Mouse (Mus musculus) brown adipose tissue, adult 24 weeks (tissue): ENCODE results near the gene Mep1a. TPM values are rescaled to one million over a fixed set of nuclear protein-coding genes. Genes with fewer than 3 reads are reported as not detected.
A peak's percentile ranks its signal among the peaks of the same experiment; 100 is the strongest.
"Not testable (repeated sequence)": the region's sequence is repeated elsewhere in the genome, so short reads cannot be mapped to it uniquely, and the experiment has no call there.

ENCODE experiments used
- H3K27ac ChIP-seq: fragments of 200-500 bp; replicated peaks from 2 replicates; pipeline ENCODE4 v1.5.1; 2012; ENCODE audit warnings: low read depth, mild to moderate bottlenecking, low read length
- H3K4me1 ChIP-seq: fragments of 200-500 bp; 2 replicates; pipeline ENCODE4 v1.6.1; 2012; ENCODE audit warnings: low read length, mixed read lengths; ENCODE audit not compliant: control insufficient read depth, insufficient read depth, insufficient read length
- H3K4me3 ChIP-seq: fragments of 200-500 bp; 2 replicates; pipeline ENCODE4 v1.5.1; 2012; ENCODE audit warnings: low read depth, mild to moderate bottlenecking, low read length, moderate library complexity; ENCODE audit not compliant: insufficient read depth
- polyA plus RNA-seq: library from polyadenylated mRNA; stranded (reverse); fragments of >200 nt; gene quantifications from 2 replicates; pipeline ENCODE4 v1.2.4, GENCODE M21; 2012; ENCODE audit not compliant: missing spikeins, insufficient read depth, insufficient read length

Mep1a gene
- polyA plus RNA-seq, result not detected in 2 replicates

DNA sequence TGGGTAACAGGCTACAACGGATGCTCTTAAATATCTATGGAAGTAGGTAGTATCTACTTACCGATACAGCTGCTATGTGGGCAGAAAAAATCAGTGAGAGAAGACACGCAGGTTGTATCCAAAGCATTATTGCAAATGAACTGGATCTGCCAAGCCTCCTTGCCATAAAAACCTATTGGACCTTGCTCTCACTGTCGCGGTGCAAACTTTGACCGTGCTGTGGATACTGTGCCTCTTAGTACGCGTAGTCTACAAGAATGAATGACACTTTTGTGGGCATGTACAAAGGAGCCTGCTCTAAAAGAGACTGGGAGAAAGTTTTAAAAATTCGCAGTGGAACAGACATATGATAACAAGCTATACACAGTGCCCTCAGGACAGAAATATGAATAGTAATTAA is at the start of gene Mep1a:
Mep1a (minus strand) TSS at position 221 of the 400 bp plus-strand sequence.
- no peak within 1 kb of the TSS for H3K27ac ChIP-seq
- no peak within 1 kb of the TSS for H3K4me3 ChIP-seq
- no peaks in the 10 kb centered on the region for H3K4me1 ChIP-seq

DNA sequence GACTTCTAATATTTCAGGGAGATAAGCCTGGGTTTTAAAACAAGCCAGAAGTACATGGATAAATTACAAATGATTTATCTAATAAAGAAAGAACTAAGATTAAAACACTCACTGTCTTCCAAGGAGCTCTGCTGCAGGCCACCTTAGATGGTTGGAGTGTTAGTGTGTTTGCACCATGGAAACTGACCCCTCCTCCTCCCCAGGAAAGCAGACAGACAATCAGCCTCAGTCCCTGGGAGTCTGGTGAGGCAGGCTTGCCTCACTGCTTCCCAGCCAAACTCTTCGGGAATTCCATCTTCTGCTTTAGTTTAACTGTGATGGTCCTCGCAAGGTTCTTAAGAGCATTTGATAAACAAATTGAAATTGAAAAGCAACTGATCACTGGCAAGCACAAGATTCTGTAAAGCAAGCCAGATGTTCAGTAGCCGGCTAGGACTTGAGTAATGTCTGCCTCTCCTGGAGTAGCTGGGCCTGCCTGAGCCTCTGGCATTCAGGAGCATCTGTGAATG is 48.6 kb upstream of the Mep1a start:
- H3K27ac ChIP-seq, result no peak overlapping the region
- H3K4me1 ChIP-seq, result no peaks in the 10 kb centered on the region
- no peak overlapping the region for H3K4me3 ChIP-seq

DNA sequence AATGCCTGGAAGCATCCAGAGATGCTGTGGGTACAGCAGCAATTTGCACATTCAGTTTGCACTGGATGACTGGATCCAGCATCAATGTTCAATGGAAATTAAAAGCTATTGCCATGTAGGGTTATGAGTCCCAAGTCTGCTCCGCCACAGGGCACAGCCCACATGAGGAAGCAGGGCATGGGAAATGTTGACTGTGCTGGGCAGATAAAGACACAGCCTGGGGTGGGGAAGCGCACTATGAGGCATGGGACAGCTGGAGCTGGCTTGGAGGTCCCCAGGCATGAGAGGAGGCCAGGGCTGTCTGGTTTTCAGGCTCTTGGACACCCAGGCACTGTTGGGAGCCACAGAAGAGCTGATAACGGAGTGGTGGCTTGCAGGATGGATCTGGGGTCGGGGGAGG is 41.4 kb upstream of the Mep1a start:
- no peak overlapping the region for H3K27ac ChIP-seq
- H3K4me3 ChIP-seq, result no peak overlapping the region

DNA sequence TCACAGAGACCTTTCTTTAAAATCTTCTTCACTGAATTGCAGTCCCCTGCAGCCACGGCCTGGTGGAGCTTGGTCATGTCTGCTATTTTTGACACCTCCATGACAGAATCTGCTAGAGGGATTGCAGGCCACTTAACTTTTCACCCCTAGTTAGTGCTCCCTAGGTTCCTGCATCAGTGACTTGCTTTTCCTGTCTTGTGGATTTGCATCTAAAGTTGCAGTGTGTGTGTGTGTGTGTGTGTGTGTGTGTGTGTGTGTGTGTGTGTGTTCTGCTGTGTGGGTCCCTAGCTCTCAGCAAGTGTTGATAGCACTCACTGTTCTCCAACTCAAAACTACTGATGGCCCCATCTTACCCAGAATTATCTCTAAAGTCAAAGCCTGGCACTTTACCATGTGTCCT is 40.9 kb upstream of the Mep1a start, which contains the start of gene Ankrd66:
Ankrd66 (minus strand) TSS at position 101 of the 400 bp plus-strand sequence.
- no peak within 1 kb of the TSS for H3K27ac ChIP-seq
- no peaks in the 10 kb centered on the region for H3K4me1 ChIP-seq
- no peak within 1 kb of the TSS for H3K4me3 ChIP-seq

More for the DNA sequence above, 41.4 kb upstream of the Mep1a start:
- H3K4me1 ChIP-seq, result no peaks in the 10 kb centered on the region

DNA sequence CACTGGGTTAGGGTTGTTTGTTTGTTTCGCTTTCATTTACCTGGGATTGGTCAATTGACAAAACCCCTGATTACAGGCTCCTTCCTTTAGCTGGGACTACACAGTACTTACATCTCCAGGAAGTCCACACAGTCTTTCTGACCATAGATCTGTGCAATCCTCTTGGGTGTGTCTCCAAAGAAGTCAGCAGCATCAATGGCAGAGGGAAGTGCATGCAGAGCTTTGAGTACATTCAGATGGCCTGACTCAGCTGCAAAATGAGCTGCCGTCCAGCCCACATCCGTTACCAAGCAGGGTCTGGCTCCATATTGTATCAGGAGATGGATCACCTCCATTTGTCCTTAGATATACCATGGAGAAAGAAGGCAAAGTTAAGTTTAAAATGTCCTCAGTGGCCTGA is 36.2 kb upstream of the Mep1a start:
- Histone ChIP-seq H3K27ac (no peak overlapping the region), H3K4me1 (no peaks in the 10 kb centered on the region), H3K4me3 (no peak overlapping the region)

DNA sequence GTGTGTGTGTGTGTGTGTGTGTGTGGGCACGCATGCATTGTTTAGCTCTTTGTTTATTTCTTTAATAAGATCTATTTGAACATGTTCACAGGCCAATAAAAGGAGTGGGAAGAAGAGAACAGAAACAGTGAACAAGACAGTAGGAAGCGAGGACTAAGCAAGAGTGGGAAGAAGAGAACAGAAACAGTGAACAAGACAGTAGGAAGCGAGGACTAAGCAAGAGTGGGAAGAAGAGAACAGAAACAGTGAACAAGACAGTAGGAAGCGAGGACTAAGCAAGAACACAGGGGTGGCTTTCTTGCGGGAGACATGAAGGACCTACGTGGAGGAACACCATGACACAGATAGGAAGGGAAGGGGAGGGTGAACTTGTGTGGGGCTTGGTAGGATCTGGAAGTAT is 34.2 kb upstream of the Mep1a start:
- 0 out of 2 replicates have a peak overlapping the region, but pooled peaks have one; percentile 21 for H3K27ac ChIP-seq
- not testable (repeated sequence) for H3K4me1 ChIP-seq, H3K4me3 ChIP-seq

DNA sequence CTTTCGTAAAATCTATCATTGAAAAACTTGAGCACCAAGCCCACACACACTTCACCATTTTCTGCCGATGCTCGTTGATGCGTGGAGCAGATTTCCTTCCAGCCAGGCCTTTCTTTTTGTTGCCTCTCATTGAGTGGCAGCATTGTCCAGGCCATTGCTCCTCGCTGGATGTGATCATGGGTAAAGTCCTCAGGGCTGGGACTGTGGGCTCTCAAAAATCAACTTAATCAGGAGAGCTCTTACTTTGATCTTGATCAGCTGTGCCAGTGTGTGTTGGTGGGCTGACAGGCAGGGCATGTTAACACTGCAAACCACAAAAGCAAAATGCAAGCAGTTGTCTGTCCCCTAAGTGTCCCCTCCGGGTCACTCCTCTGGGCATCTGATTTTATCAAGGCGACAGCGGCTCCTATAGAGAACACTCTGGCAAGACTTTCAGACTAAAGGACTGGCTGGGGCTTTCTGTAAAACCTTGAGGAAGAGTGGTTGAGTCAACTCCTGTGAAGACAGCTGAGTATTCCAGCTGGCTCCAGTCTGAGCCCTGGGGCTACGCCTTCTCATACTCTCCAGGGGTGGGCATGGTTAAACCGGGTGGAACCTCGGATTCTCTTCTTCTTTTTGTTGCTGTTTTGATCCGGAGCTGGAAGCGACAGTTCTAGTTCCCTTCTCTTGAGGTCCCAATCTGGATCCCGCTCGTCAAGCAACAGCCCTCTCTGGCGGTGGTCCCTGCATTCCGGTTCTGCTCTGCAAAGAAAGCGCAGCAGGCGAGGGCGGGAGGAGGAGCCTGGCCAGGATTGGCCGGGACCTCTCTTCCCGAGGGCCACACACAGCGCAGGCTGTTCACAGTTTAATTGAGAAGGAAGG is 32.0 kb upstream of the Mep1a start:
- H3K27ac ChIP-seq, result no peak overlapping the region

DNA sequence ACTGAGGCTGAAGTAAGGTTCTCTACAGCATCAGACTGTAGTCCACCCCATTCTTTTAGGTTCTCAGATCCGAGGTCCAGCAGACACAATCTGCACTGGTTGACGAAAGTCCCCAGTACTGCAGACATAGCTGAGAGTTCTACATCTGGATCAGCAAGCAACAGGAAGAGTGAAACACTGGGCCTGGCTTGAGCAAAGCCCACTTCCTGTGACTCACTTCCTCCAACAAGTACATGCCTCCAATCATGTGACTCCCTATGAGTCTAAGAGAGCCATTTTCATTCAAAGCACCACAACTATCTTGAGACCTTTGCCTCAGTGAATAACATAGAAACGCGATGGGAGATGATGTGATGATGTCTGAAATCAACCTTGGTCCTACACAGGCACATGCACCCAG is 28.6 kb upstream of the Mep1a start:
- H3K27ac ChIP-seq, result no peak overlapping the region
- no peak overlapping the region for H3K4me3 ChIP-seq
- no peaks in the 10 kb centered on the region for H3K4me1 ChIP-seq

More for the DNA sequence above, 32.0 kb upstream of the Mep1a start:
- no peaks in the 10 kb centered on the region for H3K4me1 ChIP-seq
- peak overlapping the region; percentile 41 for H3K4me3 ChIP-seq

DNA sequence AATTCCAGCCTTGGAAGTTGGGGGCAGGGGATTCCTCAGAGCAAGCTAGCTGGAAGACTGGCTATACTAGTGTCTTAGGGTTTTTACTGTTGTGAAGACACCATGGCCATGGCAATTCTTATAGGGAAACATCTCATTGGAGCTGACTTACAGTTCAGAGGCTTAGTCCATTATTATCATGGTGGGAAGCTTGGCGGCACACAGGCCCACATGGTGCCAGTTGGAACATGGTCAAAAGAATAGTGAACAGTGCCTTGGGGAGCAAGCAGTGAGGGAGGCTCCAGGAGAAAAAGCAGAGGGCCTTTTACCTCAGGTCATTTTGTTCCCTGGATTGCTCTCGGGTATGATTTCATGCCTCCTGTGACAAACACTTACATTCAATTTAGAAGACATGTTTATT is 27.9 kb upstream of the Mep1a start:
- no peak overlapping the region for H3K4me3 ChIP-seq
- H3K27ac ChIP-seq, result no peak overlapping the region
- no peaks in the 10 kb centered on the region for H3K4me1 ChIP-seq

DNA sequence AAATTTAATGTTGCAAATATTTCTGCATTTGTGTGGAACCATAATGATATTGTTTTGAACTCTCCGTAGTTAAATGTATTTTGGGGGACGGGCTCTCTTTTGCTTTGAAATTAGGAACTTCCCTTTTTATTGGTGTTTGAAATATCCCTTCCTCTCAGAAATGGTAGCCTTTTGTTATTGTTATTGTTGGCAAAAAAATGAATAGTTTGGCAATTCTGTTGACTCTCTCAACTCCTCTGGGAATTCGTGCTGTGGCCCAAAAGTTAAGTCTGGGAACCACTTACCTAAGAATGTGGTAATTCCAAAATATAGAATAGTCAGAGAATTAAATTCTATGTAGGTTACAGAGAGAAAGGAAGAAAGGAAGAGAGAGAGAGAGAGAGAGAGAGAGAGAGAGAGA is 17.6 kb upstream of the Mep1a start:
- H3K4me1 ChIP-seq, result no peaks in the 10 kb centered on the region
- H3K27ac ChIP-seq, result no peak overlapping the region
- no peak overlapping the region for H3K4me3 ChIP-seq

DNA sequence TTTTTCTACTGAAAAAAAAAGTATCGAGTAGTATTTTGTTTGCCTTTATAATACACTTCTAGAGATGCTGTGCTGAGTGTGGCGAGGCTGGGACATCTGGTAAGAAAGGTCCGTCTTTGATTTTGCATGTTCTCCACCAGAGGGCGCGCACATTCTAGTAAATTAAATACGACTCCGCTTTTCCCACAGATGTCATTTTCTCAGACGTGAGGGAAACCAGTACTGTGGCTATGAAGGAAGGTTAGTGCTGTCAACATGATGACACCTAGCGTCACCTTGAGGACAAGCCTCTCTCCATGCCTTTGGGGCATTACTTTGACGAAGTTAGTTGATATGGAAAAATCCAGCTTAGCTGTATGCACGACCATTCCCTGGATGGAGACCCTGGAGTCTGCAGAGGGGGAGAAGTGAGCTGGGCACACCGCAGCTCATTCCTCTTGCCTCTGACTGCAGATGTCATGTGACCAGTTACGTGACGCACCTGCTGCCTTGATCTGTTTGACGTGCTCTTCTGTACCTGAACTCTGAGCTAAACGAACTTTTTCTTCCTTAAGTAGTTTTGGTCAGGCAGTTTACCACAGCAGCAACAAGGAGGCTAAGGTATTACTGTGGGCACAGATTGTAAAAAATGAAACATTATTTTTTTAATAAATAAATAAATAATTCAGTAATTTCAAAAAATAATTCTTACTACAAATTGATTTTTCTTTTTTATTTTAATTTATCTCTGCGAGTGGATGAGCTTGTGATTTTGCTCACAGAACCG is 16.2 kb upstream of the Mep1a start:
- Histone ChIP-seq H3K4me1 (no peaks in the 10 kb centered on the region), H3K27ac (no peak overlapping the region), H3K4me3 (no peak overlapping the region)

DNA sequence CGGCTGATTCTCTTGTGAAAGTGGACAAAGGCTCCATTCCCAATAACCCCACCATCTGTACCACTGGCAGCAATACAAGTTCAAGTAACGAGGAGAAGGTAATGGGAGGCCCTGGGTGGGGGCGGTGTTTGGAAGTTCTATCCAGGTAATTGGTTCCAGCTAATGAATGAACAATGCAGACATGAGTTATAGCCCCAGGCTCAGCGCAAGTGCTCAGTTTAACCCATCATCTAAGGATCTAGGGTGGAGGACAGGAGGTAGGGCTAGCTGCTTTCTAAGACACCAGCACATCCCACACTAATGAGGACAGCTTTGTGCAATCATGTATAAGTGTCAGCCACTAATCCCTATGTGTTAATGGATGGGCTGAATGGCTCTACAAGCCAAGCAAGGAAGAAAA is 8.2 kb upstream of the Mep1a start:
- no peaks in the 10 kb centered on the region for H3K4me1 ChIP-seq
- H3K27ac ChIP-seq, result no peak overlapping the region

DNA sequence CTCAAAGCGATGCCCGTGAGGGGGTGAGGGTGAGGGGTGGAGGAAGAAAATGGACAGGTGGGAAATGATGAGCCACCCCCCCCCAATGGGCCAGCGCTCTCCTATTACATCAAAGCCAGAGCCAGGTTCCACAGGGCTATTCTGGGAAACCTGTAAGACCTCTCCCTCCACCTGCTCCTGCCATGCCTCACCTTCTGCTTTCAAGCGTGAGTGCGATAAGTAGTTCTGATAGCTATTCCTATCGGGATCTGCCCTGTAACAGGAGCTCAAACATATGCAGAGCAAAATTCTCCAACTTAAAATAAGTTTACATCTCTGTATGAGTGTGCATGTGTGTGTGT is 2.0 kb upstream of the Mep1a start:
- Histone ChIP-seq H3K4me3 (no peak overlapping the region), H3K27ac (no peak overlapping the region), H3K4me1 (no peaks in the 10 kb centered on the region)

More for the DNA sequence above, 8.2 kb upstream of the Mep1a start:
- no peak overlapping the region for H3K4me3 ChIP-seq

DNA sequence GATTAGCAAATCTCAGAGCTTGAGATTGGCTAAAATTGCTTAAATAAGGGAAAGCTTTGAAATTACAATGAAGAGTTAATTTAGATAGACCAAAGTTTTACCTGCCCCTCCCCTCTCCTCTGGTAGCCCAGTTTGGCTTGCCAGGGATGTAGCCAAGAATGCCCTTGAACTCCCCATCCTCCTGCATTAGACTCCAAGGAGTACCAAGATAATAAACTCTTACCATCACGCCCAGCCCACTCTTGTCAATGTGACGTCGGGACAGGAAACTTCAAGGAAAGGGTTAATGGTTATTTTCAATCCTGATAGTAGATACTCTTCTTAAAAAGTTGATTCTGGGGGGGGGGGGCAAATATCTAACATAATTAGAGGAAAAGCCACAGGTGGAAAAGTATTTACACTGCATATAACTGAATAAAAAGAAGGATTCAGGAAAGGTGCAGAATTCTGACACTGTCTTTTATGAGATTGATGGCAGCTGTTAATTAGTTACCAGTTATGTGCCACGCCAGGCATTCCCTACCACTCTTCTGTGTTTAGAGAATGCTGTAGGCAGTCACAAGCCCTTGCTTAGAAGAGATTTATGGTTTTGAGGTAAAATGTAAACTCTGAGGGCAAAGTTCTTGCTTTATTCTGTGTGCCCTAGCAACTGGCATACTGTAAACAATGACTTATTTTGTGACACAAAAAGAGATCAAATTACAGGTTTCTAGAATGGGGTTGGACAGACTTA is 1.4 kb upstream of the Mep1a start:
- no peaks in the 10 kb centered on the region for H3K4me1 ChIP-seq
- no peak overlapping the region for H3K4me3 ChIP-seq
- H3K27ac ChIP-seq, result no peak overlapping the region

DNA sequence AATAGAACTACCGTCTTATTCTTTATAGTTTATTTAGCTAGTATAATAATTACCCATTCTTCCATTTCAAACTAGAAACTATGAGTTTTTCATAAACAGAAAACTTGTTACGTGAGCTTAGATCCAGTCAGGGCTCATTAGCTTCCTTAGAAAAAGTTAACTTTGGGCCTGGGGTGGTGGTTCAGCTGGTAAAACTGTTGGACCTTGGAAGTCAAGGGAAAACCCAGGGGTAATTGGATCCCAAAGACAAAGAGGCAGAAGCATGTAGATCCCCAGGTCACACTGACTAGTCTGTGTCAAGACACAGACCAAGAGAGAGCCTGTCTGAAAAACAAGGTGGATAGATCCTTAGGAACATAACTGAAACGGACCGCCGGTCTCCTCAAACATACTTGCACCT is 981 bp downstream of the Mep1a start:
- Histone ChIP-seq H3K4me3 (no peak overlapping the region), H3K4me1 (no peaks in the 10 kb centered on the region), H3K27ac (no peak overlapping the region)
